Mouse (Mus musculus) hindbrain, embryonic 15.5 days (tissue): ENCODE data around the gene BC030870. TPM values are rescaled to one million over a fixed set of nuclear protein-coding genes. Genes with fewer than 3 reads are reported as not detected.

Experiments used
- ATAC-seq: fragments of 200-750 bp; cut with Nextera tagmentation; 2 replicates; pipeline ENCODE4 v1.8.0; 2017; ENCODE audit warnings: low read depth, moderate number of reproducible peaks, moderate TSS enrichment; ENCODE audit not compliant: low FRiP score
- H3K27ac ChIP-seq: fragments of 300-500 bp; sonication (generic); replicated peaks from 2 replicates; pipeline ENCODE4 v1.5.1; 2015; ENCODE audit warnings: mild to moderate bottlenecking, inconsistent platforms
- H3K27me3 ChIP-seq: fragments of 300-500 bp; sonication (generic); 2 replicates; pipeline ENCODE4 v1.6.1; 2015; ENCODE audit warnings: control low read depth, inconsistent platforms
- H3K36me3 ChIP-seq: fragments of 300-500 bp; sonication (generic); 2 replicates; pipeline ENCODE4 v1.6.1; 2015; ENCODE audit warnings: control low read depth, inconsistent platforms
- H3K4me1 ChIP-seq: fragments of 300-500 bp; sonication (generic); replicated peaks from 2 replicates; pipeline ENCODE4 v1.6.1; 2015; ENCODE audit warnings: control low read depth, inconsistent platforms
- H3K4me2 ChIP-seq: fragments of 300-500 bp; sonication (generic); 2 replicates; pipeline ENCODE4 v1.6.1; 2015; ENCODE audit warnings: moderate library complexity, mild to moderate bottlenecking, inconsistent platforms
- H3K4me3 ChIP-seq: fragments of 300-500 bp; sonication (generic); 2 replicates; pipeline ENCODE4 v1.5.1; 2015; ENCODE audit warnings: mild to moderate bottlenecking, inconsistent platforms
- H3K9ac ChIP-seq: fragments of 300-500 bp; sonication (generic); 2 replicates; pipeline ENCODE4 v1.6.1; 2015; ENCODE audit warnings: inconsistent platforms
- H3K9me3 ChIP-seq: fragments of 300-500 bp; sonication (generic); 2 replicates; pipeline ENCODE4 v1.6.1; 2016; ENCODE audit warnings: control low read depth, inconsistent platforms
- WGBS: fragments of 180-500 bp; shearing (Covaris S2); methylation state at CpG from one replicate; pipeline ENCODE4 v1.1.7; 2015; 5-methylcytosine and 5-hydroxymethylcytosine counted together
- polyA plus RNA-seq: library from polyadenylated mRNA; unstranded; fragments of >200 nt; fragmentation: Nextera tagmentation; extraction: Ambion mirVana; gene quantifications from 2 replicates; pipeline ENCODE4 v1.2.1, GENCODE M21; 2015

Gene BC030870
- polyA plus RNA-seq, 1 experiment from 2014 or later, result 0.09 TPM

GRCm38 (mm10) chr8:65068473-65068819 is 60.9 kb downstream of the BC030870 start:
- H3K4me2 ChIP-seq, result no peak overlapping the region
- H3K9ac ChIP-seq, result no peak overlapping the region
- ATAC-seq, result no peak
- no peak overlapping the region for H3K4me3 ChIP-seq
- no peak overlapping the region for H3K27ac ChIP-seq
- no peaks in the 10 kb centered on the region for H3K9me3 ChIP-seq
- 69% methylated on average over 4 of the region's 4 CpGs for WGBS
- no peaks in the 10 kb centered on the region for H3K27me3 ChIP-seq
- no peaks in the 10 kb centered on the region for H3K36me3 ChIP-seq
- no peaks in the 10 kb centered on the region for H3K4me1 ChIP-seq

GRCm38 (mm10) chr8:65067694-65068472 is 61.5 kb downstream of the BC030870 start:
- Histone ChIP-seq H3K27me3 (no peaks in the 10 kb centered on the region), H3K27ac (no peak overlapping the region), H3K4me2 (0 out of 2 replicates have a peak overlapping the region, but pooled peaks have one; percentile 11), H3K36me3 (no peaks in the 10 kb centered on the region), H3K4me3 (no peak overlapping the region), H3K4me1 (no peaks in the 10 kb centered on the region), H3K9ac (no peak overlapping the region), H3K9me3 (no peaks in the 10 kb centered on the region)
- ATAC-seq, result no peak
- 34% methylated on average over 10 of the region's 10 CpGs for WGBS

- no peak overlapping the region for H3K4me2 ChIP-seq
- 98% methylated on average over 4 of the region's 4 CpGs for WGBS
Measured at GRCm38 (mm10) chr8:65067031-65067430, 62.3 kb downstream of the BC030870 start.

GRCm38 (mm10) chr8:65065622-65066021 is 63.7 kb downstream of the BC030870 start:
- Histone ChIP-seq H3K27me3 (no peaks in the 10 kb centered on the region), H3K27ac (no peak overlapping the region), H3K36me3 (no peaks in the 10 kb centered on the region), H3K4me2 (no peak overlapping the region), H3K4me1 (no peaks in the 10 kb centered on the region), H3K9ac (no peak overlapping the region), H3K4me3 (no peak overlapping the region), H3K9me3 (no peaks in the 10 kb centered on the region)
- ATAC-seq, result no peak
- 92% methylated on average over 3 of the region's 3 CpGs for WGBS

More at GRCm38 (mm10) chr8:65067031-65067430, 62.3 kb downstream of the BC030870 start:
- H3K4me1 ChIP-seq, result no peaks in the 10 kb centered on the region
- no peak overlapping the region for H3K27ac ChIP-seq
- H3K27me3 ChIP-seq, result no peaks in the 10 kb centered on the region
- no peak for ATAC-seq
- no peaks in the 10 kb centered on the region for H3K9me3 ChIP-seq
- H3K9ac ChIP-seq, result no peak overlapping the region
- no peaks in the 10 kb centered on the region for H3K36me3 ChIP-seq
- no peak overlapping the region for H3K4me3 ChIP-seq

GRCm38 (mm10) chr8:65064071-65064470 is 65.3 kb downstream of the BC030870 start:
- Histone ChIP-seq H3K9ac (no peak overlapping the region), H3K27me3 (no peaks in the 10 kb centered on the region), H3K4me1 (no peaks in the 10 kb centered on the region), H3K36me3 (no peaks in the 10 kb centered on the region), H3K27ac (no peak overlapping the region), H3K4me3 (no peak overlapping the region), H3K9me3 (no peaks in the 10 kb centered on the region), H3K4me2 (no peak overlapping the region)
- 47% methylated on average over 2 of the region's 2 CpGs for WGBS
- no peak for ATAC-seq

- 69% methylated on average over 4 of the region's 4 CpGs for WGBS
- Histone ChIP-seq H3K4me1 (no peaks in the 10 kb centered on the region), H3K4me2 (no peak overlapping the region), H3K27ac (no peak overlapping the region), H3K36me3 (no peaks in the 10 kb centered on the region), H3K27me3 (no peaks in the 10 kb centered on the region), H3K4me3 (no peak overlapping the region), H3K9me3 (no peaks in the 10 kb centered on the region), H3K9ac (no peak overlapping the region)
- ATAC-seq, result no peak
Measured at GRCm38 (mm10) chr8:65062195-65062594, 67.2 kb downstream of the BC030870 start.

- H3K36me3 ChIP-seq, result no peaks in the 10 kb centered on the region
- WGBS, result 90% methylated on average over 4 of the region's 4 CpGs
Measured at GRCm38 (mm10) chr8:65056722-65057121, 72.6 kb downstream of the BC030870 start.

GRCm38 (mm10) chr8:65053968-65054367 is 75.4 kb downstream of the BC030870 start:
- Histone ChIP-seq H3K4me3 (no peak overlapping the region), H3K4me2 (no peak overlapping the region), H3K4me1 (no peaks in the 10 kb centered on the region), H3K27ac (no peak overlapping the region), H3K27me3 (no peaks in the 10 kb centered on the region), H3K36me3 (no peaks in the 10 kb centered on the region), H3K9ac (no peak overlapping the region), H3K9me3 (no peaks in the 10 kb centered on the region)
- WGBS, result 64% methylated on average over 5 of the region's 5 CpGs
- peak; percentile 34; the same call in 1 of the 2 replicates for ATAC-seq

More at GRCm38 (mm10) chr8:65056722-65057121, 72.6 kb downstream of the BC030870 start:
- Histone ChIP-seq H3K4me2 (no peak overlapping the region), H3K9ac (no peak overlapping the region), H3K27ac (no peak overlapping the region), H3K9me3 (no peaks in the 10 kb centered on the region), H3K4me3 (no peak overlapping the region), H3K27me3 (no peaks in the 10 kb centered on the region), H3K4me1 (no peaks in the 10 kb centered on the region)
- no peak for ATAC-seq

- WGBS, result 88% methylated on average over 3 of the region's 3 CpGs
- no peak for ATAC-seq
- Histone ChIP-seq H3K4me2 (no peak overlapping the region), H3K36me3 (no peaks in the 10 kb centered on the region), H3K9ac (no peak overlapping the region), H3K4me3 (no peak overlapping the region), H3K27me3 (no peaks in the 10 kb centered on the region), H3K4me1 (no peaks in the 10 kb centered on the region), H3K9me3 (no peaks in the 10 kb centered on the region), H3K27ac (no peak overlapping the region)
Measured at GRCm38 (mm10) chr8:65053554-65053953, 75.8 kb downstream of the BC030870 start.

GRCm38 (mm10) chr8:65047801-65048200 is 81.6 kb downstream of the BC030870 start:
- H3K27me3 ChIP-seq, result no peaks in the 10 kb centered on the region
- no peaks in the 10 kb centered on the region for H3K9me3 ChIP-seq
- no peak overlapping the region for H3K27ac ChIP-seq
- no peak for ATAC-seq
- H3K36me3 ChIP-seq, result no peaks in the 10 kb centered on the region
- H3K4me2 ChIP-seq, result no peak overlapping the region
- H3K4me3 ChIP-seq, result no peak overlapping the region
- WGBS, result 84% methylated on average over 4 of the region's 4 CpGs
- no peak overlapping the region for H3K9ac ChIP-seq
- H3K4me1 ChIP-seq, result no peaks in the 10 kb centered on the region

- 93% methylated on average over 4 of the region's 4 CpGs for WGBS
- H3K27ac ChIP-seq, result no peak overlapping the region
- H3K9me3 ChIP-seq, result no peaks in the 10 kb centered on the region
- no peak overlapping the region for H3K4me2 ChIP-seq
- H3K9ac ChIP-seq, result no peak overlapping the region
- H3K36me3 ChIP-seq, result no peaks in the 10 kb centered on the region
- H3K4me1 ChIP-seq, result no peaks in the 10 kb centered on the region
- H3K4me3 ChIP-seq, result no peak overlapping the region
- no peaks in the 10 kb centered on the region for H3K27me3 ChIP-seq
- ATAC-seq, result no peak
Measured at GRCm38 (mm10) chr8:65047193-65047592, 82.2 kb downstream of the BC030870 start.

GRCm38 (mm10) chr8:65046565-65046964 is 82.8 kb downstream of the BC030870 start:
- H3K4me1 ChIP-seq, result no peaks in the 10 kb centered on the region
- no peaks in the 10 kb centered on the region for H3K9me3 ChIP-seq
- no peak overlapping the region for H3K4me3 ChIP-seq
- peak overlapping the region; percentile 29; the same call in 1 of the 2 replicates for H3K4me2 ChIP-seq
- H3K27me3 ChIP-seq, result no peaks in the 10 kb centered on the region
- no peak overlapping the region for H3K27ac ChIP-seq
- no peaks in the 10 kb centered on the region for H3K36me3 ChIP-seq
- no peak overlapping the region for H3K9ac ChIP-seq
- ATAC-seq, result no peak
- WGBS, result 30% methylated on average over 5 of the region's 5 CpGs
